Mouse (Mus musculus): ENCODE measurements at regions not wholly inside any gene's neighbourhood (a gene's known extent, or its start where the extent isn't known, plus 50 kb on each side); places are given as distances from the start of the nearest gene placed in this dataset.

GRCm38 (mm10) chr3:52829069-52829468 lies 188.0 kb downstream of the Cog6 start:
- TF ChIP-seq FLI1 (IDR thresholded peaks at IDR 0.05; ENCODE audit: low read length) (no peak), GATA1 (IDR thresholded peaks at IDR 0.05; ENCODE audit: borderline replicate concordance, low read length) (no peak)

All from megakaryocyte, embryonic 14.5 days (primary cell).